Mouse (Mus musculus): ENCODE data around the gene Tex52.

The Tex52 gene

DNA sequence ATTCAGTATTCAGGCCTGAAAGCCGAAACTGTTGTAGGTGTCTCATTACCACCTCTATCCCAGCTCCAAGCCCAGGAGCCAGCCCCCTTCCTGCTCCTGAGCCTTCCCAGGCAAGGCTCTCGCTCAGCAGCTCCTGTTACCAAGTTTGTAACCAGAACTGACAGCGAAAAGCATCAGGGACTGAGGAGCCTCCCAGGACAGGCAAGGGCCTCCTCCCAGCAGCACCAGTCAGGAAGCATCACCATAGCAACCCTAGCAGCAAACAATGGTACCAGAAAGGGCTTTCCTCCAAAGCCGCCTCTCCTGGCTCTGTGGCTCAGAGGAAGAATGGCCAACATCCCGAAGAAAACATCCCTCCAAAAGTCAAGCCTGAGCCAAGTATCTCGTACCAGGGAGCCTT is at the start of gene Tex52, which contains the start of gene Gm44596:
Gene Tex52, plus strand, starts transcription at position 265 of the 400 bp plus-strand sequence.
Gene Gm44596, plus strand, starts transcription at position 312 of the 400 bp plus-strand sequence.
- DNase-seq (ENCODE audit: low read depth, low spot score) = no peak

DNA sequence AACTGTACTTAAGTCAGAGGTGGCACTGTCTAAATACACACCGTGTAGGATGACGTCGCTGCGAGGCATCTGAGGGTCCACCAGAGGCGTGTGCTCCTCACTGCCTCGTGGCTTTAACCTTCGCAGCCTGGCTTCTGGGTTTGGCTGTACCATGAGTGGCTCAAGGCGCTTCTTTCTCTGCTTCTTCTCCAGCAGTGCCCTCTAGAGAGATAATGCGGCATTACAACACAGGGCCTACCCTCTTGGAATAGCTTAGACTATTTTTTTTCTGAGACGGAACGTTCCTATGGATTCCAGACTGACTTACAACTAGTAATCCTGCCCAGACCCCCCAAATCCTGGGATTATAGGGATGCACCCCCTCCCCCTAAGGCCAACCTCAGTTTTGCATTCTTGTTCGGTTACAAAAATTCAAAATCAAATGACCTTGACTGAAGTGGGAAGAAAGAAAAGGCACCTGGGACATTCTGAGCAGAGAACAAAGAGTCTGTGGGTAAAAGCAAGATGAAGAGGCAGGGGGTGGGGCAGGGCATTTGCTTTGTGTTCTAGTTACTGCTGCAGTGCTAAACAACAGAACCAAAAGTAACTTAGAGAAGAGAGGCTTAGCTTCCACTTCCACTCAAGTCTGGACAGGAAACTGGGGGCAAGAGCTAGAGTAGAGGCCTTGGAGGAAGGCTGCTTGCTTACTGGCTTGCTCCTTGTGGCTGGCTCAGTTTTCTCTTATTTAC is 40.7 kb upstream of the Tex52 start:
- peak; percentile 85 for DNase-seq (ENCODE audit: low read depth, low spot score)

DNA sequence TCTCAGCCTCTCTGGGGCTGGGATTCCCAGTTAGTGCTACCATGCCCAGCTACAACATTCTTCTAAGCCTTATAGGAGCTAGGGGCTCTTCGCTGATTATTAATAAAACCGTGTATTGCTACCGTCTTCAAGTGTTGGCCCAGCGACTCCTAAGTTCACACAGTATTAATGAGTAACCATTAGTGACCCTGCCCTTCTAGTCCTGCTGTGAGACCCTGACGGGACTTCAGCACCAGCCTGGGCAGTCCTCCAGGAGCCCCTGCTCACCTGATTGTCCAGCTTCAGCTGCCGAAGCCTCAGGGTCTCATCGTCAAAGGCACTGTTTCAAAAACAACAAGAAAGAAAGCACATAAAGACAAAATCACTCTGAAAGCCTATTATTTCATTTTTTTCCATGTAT is 37.8 kb upstream of the Tex52 start:
- no peak for DNase-seq (ENCODE audit: low read depth, low spot score)

DNA sequence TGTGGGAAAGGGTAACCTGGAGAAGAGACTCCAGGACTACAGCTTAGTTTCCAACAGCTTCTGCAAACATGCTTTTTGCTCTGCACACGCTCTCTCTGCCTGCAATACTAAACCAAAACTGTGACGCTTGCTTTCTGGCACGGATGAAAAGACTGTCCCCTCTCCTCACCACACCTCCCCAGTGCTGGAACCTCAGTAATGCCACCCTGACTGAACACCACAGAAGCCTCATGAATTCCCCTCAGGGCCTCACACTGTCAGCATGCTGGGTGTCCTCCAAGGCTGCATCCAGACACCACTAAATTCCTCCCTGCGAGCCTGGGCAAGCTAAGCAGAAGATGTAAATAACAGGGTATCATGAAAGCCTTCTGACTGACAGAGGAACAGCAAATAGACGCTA is 36.4 kb upstream of the Tex52 start:
- DNase-seq (ENCODE audit: low read depth, low spot score) = peak; percentile 24

DNA sequence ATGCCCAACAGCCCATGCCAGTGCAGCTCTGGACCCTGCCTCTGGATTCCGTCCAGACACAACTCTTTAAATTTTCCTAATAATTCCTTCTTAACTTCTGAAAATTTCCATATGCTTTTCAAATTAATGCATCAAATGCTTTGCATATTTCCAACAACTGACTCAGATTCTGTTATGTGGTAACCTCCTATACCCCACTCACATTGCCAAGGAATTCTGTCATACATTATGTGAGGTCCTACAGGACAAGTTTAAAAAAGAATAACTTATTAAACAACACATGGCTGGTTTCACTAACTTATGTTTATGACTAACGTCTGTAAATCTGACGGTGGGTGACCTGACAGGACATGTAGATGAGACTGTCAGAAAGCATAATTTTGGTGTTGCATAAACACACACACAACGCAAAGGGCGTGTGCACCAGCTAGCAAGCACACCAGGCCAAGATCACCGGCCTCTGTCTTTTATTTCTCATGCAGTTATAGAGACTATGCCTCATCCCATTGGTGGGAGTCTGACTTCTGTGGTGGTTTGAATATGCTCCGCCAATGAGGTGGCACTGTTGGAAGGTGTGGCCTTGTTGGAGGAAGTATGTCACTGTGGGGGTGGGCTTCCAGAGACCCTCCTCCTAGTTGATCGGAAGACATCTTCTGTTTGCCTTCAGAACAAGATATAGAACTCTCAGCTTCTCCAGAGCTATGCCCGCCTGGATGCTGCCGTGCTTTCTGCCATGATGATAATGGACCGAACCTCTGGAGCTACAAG is 33.1 kb upstream of the Tex52 start:
- peak; percentile 61 for DNase-seq (ENCODE audit: low read depth, low spot score)

DNA sequence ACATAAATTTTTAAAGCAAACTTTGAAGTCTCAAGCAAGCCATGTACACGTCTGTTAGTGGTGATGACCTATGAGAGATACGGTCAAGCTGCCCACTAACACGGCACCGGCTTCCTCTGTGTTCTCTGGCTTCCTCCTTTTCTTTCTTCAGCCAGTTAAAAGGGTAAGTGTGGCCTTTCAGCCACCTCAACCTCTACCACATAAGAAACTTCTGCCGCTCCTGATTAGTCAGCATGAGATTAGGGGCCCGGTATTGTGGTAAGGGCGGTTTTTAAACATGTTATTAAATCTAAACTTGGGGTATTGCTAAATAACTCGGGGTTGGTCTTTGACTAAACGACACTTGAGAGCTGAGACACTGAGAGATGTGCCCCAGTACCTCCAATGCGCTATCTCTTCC is 29.6 kb upstream of the Tex52 start:
- DNase-seq (ENCODE audit: low read depth, low spot score) = no peak

DNA sequence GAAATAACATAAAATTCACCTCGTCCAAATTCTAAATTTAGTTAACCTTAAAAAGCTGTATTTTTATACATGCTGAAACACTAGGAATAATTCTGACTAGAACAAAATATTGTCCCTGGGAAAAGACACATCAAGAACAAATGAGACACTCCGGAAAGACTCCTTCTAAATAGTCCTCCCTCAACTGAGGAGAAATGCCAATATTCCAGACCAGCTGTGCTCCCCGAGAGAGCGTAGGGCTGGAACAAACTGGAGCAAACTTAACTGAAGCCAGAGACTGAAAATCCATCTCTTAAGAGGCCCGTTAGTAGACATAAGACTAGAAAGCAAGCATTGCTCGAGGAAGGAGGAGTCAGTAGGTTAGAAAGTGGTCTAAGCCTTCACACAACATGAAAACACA is 28.5 kb upstream of the Tex52 start:
- no peak for DNase-seq (ENCODE audit: low read depth, low spot score)

DNA sequence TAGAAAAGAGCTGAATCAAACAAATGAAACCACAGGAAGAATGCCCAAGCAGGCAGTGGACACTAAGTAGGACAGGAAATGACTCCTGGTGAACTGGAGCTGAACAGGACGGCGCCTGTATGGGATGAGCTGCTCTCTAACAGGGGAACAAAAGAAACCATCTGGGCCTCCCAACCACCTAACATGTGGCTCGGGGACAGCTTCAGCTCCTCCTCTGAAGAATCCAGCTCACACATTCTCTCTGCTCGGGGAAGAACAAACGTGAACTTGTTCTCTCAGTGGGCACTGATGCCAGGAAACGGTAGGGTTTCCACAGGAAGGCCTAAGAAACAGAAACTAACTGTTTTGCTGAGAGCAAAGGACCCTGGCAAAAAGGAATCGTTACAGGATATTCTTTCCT is 25.5 kb upstream of the Tex52 start:
- no peak for DNase-seq (ENCODE audit: low read depth, low spot score)

DNA sequence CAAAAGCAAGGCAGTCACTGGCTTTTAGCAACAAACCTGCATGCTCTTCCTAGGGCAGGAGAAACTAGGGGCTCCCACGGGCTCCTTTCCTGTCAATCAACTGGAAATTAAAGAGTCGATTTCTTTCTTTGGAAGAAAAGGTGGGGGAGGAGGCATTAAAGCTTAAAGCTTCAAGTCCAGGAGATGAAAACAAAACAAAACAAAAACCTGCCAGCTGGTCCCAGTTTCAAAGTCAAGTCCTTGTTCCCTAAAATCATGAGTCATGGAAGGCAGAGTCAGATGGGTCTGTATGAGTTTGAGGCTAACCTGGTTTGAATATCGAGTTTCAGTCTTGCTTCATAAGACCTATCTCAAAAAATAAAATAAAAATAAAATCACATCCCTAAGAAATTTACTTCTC is 21.1 kb upstream of the Tex52 start:
- peak; percentile 69 for DNase-seq (ENCODE audit: low read depth, low spot score)

DNA sequence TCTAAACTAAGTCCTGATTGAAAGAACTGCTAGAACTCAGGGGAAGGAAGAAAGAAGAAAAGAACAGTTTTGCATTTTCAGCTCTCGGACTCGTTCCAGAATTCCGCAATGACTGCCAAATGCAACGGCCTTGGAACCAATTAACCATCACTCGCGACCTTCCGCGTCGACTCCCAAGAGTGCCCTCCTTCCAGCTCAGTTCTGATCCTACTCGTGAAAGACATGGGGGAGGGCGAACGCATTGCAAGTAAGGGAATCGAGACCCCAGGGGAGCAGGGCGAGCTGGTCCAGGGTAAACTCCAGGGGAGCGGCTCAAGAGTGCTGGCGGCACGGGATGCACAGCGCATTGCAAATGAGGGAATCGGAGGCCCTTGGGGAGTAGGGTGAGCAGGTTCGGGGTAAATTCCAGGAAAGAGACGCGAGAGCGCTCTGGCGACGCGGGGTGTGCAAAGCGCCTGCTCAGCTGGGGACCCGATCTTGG is 20.0 kb upstream of the Tex52 start:
- peak; percentile 78 for DNase-seq (ENCODE audit: low read depth, low spot score)

DNA sequence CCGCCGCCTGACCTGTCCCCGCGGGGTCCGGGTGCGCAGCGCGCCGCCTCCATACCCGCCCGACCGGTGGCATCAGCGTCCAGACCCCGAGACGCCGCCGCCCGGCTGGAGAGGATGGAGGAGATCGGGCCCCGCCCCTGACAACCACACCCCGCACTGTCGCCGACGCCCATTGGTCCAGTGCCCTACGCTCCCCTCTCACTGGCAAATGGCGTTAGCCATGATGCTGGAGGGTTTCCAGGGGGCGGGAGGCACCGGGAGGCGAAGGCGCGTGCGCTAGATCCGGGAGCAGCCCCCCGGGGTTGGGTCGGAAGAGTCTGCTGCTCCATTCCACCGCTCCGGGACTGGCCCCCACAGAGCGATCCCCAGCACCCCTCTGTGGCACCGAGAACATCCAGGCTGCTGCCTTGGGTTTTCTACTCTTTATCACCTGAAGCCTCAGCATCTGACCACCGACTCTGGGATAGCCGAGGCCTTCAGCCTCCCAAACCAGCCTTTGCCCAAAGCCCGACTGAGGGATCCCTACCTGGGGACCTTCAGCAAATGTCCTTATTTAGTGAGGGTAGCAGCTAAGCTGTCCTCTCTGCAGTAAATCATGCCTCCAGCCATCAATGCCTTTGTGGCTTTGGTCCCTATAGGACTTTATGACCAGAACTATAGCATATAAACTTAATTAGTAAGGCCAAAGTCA is 19.4 kb upstream of the Tex52 start, which contains the start of gene Tulp3:
Gene Tulp3, minus strand, starts transcription at position 126 of the 691 bp plus-strand sequence.
- DNase-seq (ENCODE audit: low read depth, low spot score) = peak; percentile 98

DNA sequence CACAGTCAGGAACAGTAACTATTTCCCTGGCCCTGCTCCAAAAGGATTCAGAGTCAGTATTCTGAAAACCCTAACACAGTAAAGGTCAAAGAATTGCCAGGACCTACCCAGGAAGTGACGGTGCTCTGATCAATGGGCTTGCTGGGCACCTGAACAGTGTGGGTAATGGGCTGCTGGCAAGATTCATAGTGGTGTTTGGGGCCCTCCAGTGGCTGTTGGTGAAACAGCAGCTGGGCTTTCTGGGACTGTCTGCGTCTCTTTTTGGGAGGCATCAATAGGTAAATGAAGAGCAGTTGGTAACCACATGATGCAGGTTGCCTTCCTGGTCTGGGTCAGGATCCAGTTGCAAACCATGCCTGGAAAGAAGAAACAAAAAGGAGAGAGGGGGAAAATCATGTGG is 16.3 kb upstream of the Tex52 start:
- peak; percentile 83 for DNase-seq (ENCODE audit: low read depth, low spot score)

DNA sequence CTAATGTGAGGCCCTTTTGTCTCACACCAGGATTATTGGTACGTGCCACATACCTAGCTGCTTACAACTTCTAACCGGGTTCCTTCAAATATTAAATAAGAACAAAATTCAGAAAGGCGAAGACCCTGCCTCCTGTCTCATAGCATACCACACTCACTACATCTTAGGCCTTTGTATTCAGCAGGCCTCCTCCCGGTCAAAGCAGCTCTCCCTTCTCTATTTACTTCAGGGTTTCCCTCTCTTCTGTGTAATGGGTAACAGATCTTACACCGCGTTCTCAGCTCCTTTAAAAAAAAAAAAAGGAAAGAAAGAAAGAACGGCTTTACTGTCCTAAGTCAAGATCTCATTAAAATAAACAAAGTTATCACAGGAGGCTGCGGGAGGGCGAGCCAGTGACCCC is 13.4 kb upstream of the Tex52 start:
- DNase-seq (ENCODE audit: low read depth, low spot score) = no peak

DNA sequence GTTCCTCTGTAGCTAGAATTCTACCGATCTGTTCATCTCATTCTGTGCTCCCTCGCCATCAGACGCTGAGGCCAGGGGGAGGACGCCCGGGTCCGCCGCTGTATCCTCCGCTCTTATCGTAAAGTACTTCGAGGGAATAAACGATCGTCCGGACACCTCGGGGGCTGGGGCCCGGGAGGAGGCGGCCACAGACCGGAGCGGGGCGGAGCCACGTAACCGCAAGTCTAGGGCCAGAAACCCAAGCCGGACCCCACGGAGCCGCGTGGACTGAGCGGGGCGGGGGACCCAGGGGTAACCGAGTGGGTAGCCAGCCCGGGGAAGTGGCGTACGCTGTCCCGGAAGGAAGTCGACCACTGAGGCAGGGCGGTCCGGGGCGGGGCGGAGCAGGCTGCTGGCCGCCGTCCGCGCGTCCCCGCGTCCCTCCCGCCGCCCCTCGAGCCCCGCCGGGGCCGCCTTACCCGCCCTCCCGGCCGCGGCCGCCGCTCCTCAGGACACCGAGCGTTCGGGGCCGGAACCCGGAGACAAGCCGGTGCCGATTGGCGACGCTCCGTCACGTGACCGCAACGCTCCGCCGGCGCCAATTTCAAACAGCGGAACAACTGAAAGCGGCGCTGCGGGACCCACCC is 12.8 kb upstream of the Tex52 start, which contains the start of the genes Rhno1 and Foxm1:
Gene Rhno1, minus strand, starts transcription at position 531 of the 626 bp plus-strand sequence.
Gene Foxm1, plus strand, starts transcription at position 587 of the 626 bp plus-strand sequence.
- DNase-seq (ENCODE audit: low read depth, low spot score) = peak; percentile 85

DNA sequence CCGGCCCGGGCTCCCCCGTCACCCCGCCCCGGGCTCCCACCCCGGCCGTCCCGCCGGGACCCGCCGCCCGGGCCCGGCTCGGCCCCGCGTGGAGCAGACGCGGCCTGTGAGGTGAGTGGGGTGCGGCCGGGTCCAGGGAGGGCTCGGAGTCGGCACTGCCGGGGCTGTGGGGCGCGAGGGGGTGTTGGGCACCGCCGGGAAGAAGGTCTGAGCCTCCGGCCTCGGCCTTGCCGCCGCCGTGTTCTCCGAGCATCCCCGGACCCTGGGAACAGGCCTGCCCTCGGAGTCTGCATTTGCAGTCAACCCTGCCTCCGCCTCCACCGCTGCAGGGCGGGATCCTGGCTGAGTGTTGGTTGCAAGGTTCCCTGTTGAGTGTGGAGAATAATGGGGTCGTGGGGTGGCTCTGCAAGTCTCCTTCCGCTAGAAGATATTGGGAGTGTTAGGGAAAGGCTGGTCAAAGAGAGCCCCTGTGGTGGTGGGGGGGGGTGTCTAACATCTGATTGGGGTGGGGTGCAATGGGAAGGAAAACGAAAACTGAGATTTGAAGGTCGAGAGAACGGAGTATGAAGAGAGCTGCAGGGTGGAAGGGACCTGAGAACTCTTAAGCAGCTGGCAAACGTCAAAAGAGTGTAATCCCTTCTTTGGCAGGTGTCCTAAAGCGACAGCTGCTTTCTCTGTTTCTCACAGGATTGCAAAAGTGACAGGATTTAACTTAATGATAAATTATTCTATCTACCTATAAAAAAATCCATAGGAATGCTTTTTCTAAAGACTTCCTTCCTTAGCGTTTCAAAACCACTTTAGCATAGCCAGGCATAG is 12.0 kb upstream of the Tex52 start:
- peak; percentile 72 for DNase-seq (ENCODE audit: low read depth, low spot score)

DNA sequence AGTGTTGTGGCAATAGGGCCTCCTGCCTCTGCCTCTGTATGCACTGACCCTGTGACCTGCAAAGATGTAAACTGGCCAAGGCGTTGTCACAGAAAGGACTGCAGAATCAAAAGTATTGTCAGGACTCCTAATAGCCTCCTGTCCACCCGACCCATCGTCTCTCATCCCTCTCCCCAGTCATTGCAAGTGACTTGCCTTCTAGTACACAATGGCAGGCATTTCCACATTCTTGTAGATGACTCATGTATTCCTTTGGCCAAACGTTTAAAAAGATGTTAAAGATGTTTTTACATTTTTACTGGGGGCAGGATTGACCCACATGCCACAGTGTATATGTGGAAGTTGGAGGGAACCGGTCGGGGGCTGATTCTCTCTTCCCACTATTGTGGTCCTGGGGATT is 10.5 kb upstream of the Tex52 start:
- peak; percentile 88 for DNase-seq (ENCODE audit: low read depth, low spot score)

DNA sequence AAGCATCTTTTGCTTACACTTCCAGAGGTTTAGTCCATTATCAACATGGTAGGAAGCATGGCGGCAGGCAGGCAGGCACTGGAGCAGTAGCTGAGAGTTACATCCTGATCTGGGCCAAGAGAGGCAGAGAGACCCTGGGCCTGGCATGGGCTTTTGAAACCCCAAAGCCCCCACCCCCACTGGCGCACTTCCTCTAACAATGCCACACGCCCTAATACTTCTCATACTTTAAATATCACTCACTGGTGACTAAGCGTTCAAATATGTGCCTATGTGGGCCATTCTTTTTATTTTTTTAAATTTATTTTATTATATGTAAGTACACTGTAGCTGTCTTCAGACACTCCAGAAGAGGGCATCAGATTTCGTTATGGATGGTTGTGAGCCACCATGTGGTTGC is 8.8 kb upstream of the Tex52 start:
- peak; percentile 67 for DNase-seq (ENCODE audit: low read depth, low spot score)

DNA sequence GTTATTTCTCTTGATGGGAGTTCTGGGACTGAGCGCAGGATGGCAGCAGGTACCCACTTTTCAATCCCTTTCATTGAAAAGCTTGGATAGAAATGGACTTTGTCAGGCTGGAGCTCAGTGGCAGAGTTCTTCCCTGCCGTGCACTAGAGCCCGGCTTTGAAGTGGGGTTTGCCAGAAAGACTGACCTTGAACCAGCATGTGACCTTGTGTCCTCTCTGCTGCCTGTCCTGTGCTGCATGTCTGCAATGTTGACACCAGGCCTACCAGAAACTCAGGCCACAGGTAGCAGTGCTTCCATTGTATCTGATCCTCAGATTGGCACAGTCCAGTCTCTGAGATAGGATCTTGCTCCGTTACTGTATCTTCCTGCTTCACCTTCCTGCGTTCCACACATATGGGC is 5.2 kb upstream of the Tex52 start:
- no peak for DNase-seq (ENCODE audit: low read depth, low spot score)

DNA sequence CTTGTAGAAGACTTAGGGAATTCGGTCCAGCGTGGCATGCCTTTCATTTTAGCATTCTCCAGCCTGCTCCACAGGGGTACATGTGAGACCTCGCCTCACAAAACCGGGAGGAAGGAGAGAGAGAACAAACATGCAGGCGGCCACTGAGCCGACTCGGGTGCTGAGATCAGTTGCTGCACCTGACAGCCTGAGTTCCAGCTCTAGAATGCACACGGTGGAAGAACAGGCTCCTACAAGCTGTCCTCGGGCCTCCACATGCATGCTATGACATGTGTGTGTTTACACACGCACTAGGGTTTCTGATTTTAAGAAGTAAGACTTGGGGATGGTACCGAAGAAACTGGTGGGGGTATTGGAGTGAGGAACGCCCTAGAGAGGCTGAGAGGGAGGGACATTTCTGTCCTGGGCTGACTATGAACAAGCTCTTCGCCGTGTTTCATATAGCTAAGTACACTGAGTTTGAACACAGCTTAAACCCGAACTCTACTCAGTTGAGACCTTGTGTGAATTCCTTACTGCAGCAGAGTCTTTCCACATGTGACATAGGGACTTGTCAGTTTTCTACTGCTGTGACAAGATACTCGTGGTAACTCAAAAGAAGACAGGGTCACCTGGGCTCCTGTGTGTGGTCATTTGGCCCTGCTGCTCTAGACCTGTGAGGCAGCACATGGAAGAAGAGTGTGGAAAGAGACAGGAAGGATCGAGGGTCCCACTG is 1.3 kb downstream of the Tex52 start:
- no peak for DNase-seq (ENCODE audit: low read depth, low spot score)

DNA sequence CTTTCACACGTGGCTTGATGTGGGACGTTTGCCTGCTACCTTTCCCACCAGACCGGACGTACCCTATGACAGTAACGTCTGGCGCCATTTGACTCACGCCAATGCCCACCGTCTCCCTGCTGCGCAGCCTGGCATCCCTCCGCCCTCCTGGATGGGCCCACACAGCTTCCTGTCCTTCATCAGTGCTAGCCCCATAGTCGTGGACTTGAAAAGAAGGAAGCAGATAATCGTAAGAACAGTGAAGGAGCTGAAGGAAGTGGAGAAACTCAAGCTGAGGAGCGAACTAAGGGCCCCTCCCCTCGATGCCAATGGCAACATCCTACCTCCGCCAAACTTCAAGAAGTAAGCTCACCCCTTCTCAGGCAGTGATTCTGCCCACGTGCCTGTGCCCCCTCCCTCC is 4.4 kb downstream of the Tex52 start:
- no peak for DNase-seq (ENCODE audit: low read depth, low spot score)
